Mouse (Mus musculus): ENCODE measurements around the gene Ripor2.

The Ripor2 gene

GRCm38 (mm10) chr13:24702128-24702527 is 120.1 kb downstream of the Ripor2 start:
- H3K9me3 ChIP-seq (ENCODE audit: low read length), result no peaks in the 10 kb centered on the region
- H3K36me3 ChIP-seq (ENCODE audit: insufficient read depth, low read length), result no peaks in the 10 kb centered on the region
- no peak for TF ChIP-seq POU5F1 (IDR thresholded peaks at IDR 0.05; ENCODE audit: borderline replicate concordance, low read length)
- H3K4me3 ChIP-seq (replicated peaks; ENCODE audit: low read length), result no peak overlapping the region
- H3K4me1 ChIP-seq (replicated peaks; ENCODE audit: low read depth, low read length), result peaks cover 30% of the 10 kb centered on the region
- H3K27me3 ChIP-seq (ENCODE audit: insufficient read depth, low read length), result peaks cover 5% of the 10 kb centered on the region; the same call in 1 of the 2 replicates

- TF ChIP-seq NANOG (IDR thresholded peaks at IDR 0.05; ENCODE audit: borderline replicate concordance, low read length) (no peak), POU5F1 (IDR thresholded peaks at IDR 0.05; ENCODE audit: borderline replicate concordance, low read length) (no peak), CTCF (conservative IDR thresholded peaks at IDR 0.05; ENCODE audit: low read length) (no peak)
- peaks cover 16% of the 10 kb centered on the region for H3K4me1 ChIP-seq (replicated peaks; ENCODE audit: low read depth, low read length)
- H3K36me3 ChIP-seq (ENCODE audit: insufficient read depth, low read length), result no peaks in the 10 kb centered on the region
- H3K4me3 ChIP-seq (replicated peaks; ENCODE audit: low read length), result no peak overlapping the region
- H3K27me3 ChIP-seq (ENCODE audit: insufficient read depth, low read length), result peaks cover 11% of the 10 kb centered on the region
- no peaks in the 10 kb centered on the region for H3K9me3 ChIP-seq (ENCODE audit: low read length)
Observed at GRCm38 (mm10) chr13:24709656-24710396, 127.8 kb downstream of the Ripor2 start.

GRCm38 (mm10) chr13:24710968-24711367 is 129.0 kb downstream of the Ripor2 start:
- H3K9me3 ChIP-seq (ENCODE audit: low read length), result no peaks in the 10 kb centered on the region
- no peak overlapping the region for H3K4me3 ChIP-seq (replicated peaks; ENCODE audit: low read length)
- no peaks in the 10 kb centered on the region for H3K36me3 ChIP-seq (ENCODE audit: insufficient read depth, low read length)
- no peak for TF ChIP-seq NANOG (IDR thresholded peaks at IDR 0.05; ENCODE audit: borderline replicate concordance, low read length)
- TF ChIP-seq POU5F1 (IDR thresholded peaks at IDR 0.05; ENCODE audit: borderline replicate concordance, low read length), result no peak
- no peak for TF ChIP-seq CTCF (conservative IDR thresholded peaks at IDR 0.05; ENCODE audit: low read length)
- H3K27me3 ChIP-seq (ENCODE audit: insufficient read depth, low read length), result peaks cover 18% of the 10 kb centered on the region
- peaks cover 16% of the 10 kb centered on the region for H3K4me1 ChIP-seq (replicated peaks; ENCODE audit: low read depth, low read length)

DNA sequence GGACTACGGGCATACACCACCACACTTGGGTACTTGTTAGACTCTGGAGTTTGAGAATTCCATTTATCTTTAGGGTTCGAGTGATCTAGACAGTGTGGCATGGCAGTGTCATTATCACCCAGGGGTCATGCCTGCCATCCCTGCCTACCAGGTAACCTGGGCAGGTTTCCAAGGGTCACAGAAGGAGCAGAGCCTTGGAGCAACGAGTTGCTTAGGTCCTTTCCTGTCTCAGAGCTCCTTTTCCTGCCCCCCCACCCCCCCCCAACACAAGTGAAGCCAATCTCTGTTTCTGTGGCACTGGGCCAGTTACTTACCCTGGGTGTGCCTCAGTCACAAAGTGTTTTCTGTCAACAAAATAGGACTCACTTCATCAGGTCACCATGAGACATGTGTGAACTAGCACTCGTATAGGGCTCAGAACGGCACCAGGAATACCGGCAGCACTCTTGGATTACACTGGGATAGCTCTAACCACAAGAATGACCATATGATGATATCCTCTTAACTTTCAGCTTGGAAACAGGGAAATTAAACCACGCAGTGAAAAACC is 130.7 kb downstream of the Ripor2 start:
- Histone ChIP-seq H3K36me3 (ENCODE audit: insufficient read depth, low read length) (no peaks in the 10 kb centered on the region), H3K4me3 (replicated peaks; ENCODE audit: low read length) (no peak overlapping the region), H3K9me3 (ENCODE audit: low read length) (no peaks in the 10 kb centered on the region), H3K4me1 (replicated peaks; ENCODE audit: low read depth, low read length) (peaks cover 16% of the 10 kb centered on the region), H3K27me3 (ENCODE audit: insufficient read depth, low read length) (peaks cover 18% of the 10 kb centered on the region)
- TF ChIP-seq NANOG (IDR thresholded peaks at IDR 0.05; ENCODE audit: borderline replicate concordance, low read length), result no peak
- no peak for TF ChIP-seq POU5F1 (IDR thresholded peaks at IDR 0.05; ENCODE audit: borderline replicate concordance, low read length)
- TF ChIP-seq CTCF (conservative IDR thresholded peaks at IDR 0.05; ENCODE audit: low read length), result no peak

GRCm38 (mm10) chr13:24713434-24714000 is 131.5 kb downstream of the Ripor2 start:
- peak overlapping the region; percentile 13; the same call in 1 of the 2 replicates for H3K4me3 ChIP-seq (replicated peaks; ENCODE audit: low read length)
- peaks cover 16% of the 10 kb centered on the region for H3K4me1 ChIP-seq (replicated peaks; ENCODE audit: low read depth, low read length)
- peaks cover 18% of the 10 kb centered on the region for H3K27me3 ChIP-seq (ENCODE audit: insufficient read depth, low read length)
- TF ChIP-seq NANOG (IDR thresholded peaks at IDR 0.05; ENCODE audit: borderline replicate concordance, low read length), result no peak
- peak; percentile 83 for TF ChIP-seq CTCF (conservative IDR thresholded peaks at IDR 0.05; ENCODE audit: low read length)
- no peaks in the 10 kb centered on the region for H3K9me3 ChIP-seq (ENCODE audit: low read length)
- no peaks in the 10 kb centered on the region for H3K36me3 ChIP-seq (ENCODE audit: insufficient read depth, low read length)

DNA sequence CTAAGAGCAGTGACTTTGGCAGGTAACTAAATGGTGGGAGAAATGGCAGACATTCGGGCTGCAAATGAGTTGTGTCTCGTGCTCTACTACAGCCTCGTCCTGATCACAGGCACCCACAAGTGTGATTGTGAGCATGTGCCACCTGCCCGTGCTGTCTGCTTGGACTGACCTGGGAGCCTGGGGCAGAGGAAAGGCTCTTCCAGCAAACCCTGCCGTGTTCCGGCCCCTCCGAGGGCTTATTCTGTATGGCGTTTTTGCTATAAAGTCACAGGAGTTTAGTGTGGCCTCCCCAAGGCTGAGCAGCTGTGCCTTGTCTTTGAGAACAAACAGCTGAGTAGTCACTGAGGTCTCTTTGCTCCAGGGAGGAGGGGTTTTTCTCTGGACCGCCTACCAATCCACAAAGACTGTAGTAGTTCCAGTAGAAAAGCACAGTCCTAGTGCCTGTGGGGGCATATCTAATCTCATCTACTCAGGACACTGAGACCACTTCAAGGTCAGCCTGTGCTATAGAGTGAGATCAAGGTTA is 132.4 kb downstream of the Ripor2 start:
- Histone ChIP-seq H3K4me3 (replicated peaks; ENCODE audit: low read length) (no peak overlapping the region), H3K36me3 (ENCODE audit: insufficient read depth, low read length) (no peaks in the 10 kb centered on the region), H3K27me3 (ENCODE audit: insufficient read depth, low read length) (peaks cover 18% of the 10 kb centered on the region), H3K9me3 (ENCODE audit: low read length) (no peaks in the 10 kb centered on the region), H3K4me1 (replicated peaks; ENCODE audit: low read depth, low read length) (peaks cover 16% of the 10 kb centered on the region)
- no peak for TF ChIP-seq NANOG (IDR thresholded peaks at IDR 0.05; ENCODE audit: borderline replicate concordance, low read length)

GRCm38 (mm10) chr13:24715601-24716000 is 133.6 kb downstream of the Ripor2 start:
- Histone ChIP-seq H3K27me3 (ENCODE audit: insufficient read depth, low read length) (peaks cover 18% of the 10 kb centered on the region), H3K36me3 (ENCODE audit: insufficient read depth, low read length) (no peaks in the 10 kb centered on the region), H3K4me1 (replicated peaks; ENCODE audit: low read depth, low read length) (peaks cover 16% of the 10 kb centered on the region), H3K4me3 (replicated peaks; ENCODE audit: low read length) (no peak overlapping the region), H3K9me3 (ENCODE audit: low read length) (no peaks in the 10 kb centered on the region)
- no peak for TF ChIP-seq POU5F1 (IDR thresholded peaks at IDR 0.05; ENCODE audit: borderline replicate concordance, low read length)
- TF ChIP-seq NANOG (IDR thresholded peaks at IDR 0.05; ENCODE audit: borderline replicate concordance, low read length), result no peak
- no peak for TF ChIP-seq CTCF (conservative IDR thresholded peaks at IDR 0.05; ENCODE audit: low read length)

DNA sequence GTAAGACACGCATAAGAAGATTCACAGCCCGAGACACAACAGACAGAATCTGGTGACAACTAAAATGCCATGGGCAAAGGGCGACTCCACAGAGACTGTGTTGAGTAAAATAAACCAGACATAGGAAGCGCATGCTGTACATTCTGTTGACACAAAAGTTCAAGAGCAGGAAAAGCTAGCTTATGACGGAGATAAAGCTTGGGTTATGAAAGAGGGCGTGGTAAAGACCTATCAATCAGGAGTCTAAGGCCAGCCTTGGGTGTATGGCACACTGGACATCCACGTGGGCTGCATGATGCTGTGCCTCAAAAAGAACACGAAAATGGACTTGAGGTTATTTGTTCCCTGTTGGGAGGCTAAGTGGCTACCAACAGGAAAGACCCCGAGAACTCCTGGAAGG is 134.5 kb downstream of the Ripor2 start:
- TF ChIP-seq NANOG (IDR thresholded peaks at IDR 0.05; ENCODE audit: borderline replicate concordance, low read length) (no peak), CTCF (conservative IDR thresholded peaks at IDR 0.05; ENCODE audit: low read length) (no peak), POU5F1 (IDR thresholded peaks at IDR 0.05; ENCODE audit: borderline replicate concordance, low read length) (no peak)
- Histone ChIP-seq H3K4me1 (replicated peaks; ENCODE audit: low read depth, low read length) (peaks cover 17% of the 10 kb centered on the region), H3K27me3 (ENCODE audit: insufficient read depth, low read length) (peaks cover 14% of the 10 kb centered on the region), H3K4me3 (replicated peaks; ENCODE audit: low read length) (no peak overlapping the region), H3K9me3 (ENCODE audit: low read length) (no peaks in the 10 kb centered on the region), H3K36me3 (ENCODE audit: insufficient read depth, low read length) (no peaks in the 10 kb centered on the region)
